Mouse (Mus musculus): ENCODE data around the gene Prr11. TPM values are rescaled to one million over a fixed set of nuclear protein-coding genes. Genes with fewer than 3 reads are reported as not detected.
A peak's percentile ranks its signal among the peaks of the same experiment; 100 is the strongest.

Gene Prr11
- total RNA-seq, 1 experiment from 2014 or later = 2.5 TPM

GRCm38 (mm10) chr11:87046968-87047367, 61.5 kb downstream of the Prr11 start:
- no peak for DNase-seq

GRCm38 (mm10) chr11:87043052-87043451, 65.5 kb downstream of the Prr11 start:
- DNase-seq = no peak

GRCm38 (mm10) chr11:87039307-87039963, 69.1 kb downstream of the Prr11 start:
- peak; percentile 57 for DNase-seq

Small RNA genes within 50 kb of the gene (microRNA-seq; reads per million reads assigned to microRNA genes)
- gene Mir301 = 264 to 355 reads per million in 2 experiments

Other genes starting within 250 kb of the Prr11 start
- 38.3 and 38.6 TPM in 2 replicates for gene Ypel2, start 115.0 kb downstream of the Prr11 start, total RNA-seq (2021)
- 4.3 and 4.8 TPM in 2 replicates for gene Gdpd1, start 34.6 kb downstream of the Prr11 start, total RNA-seq (2021)
- 16.2 and 19.6 TPM in 2 replicates for gene Smg8, start 21.9 kb downstream of the Prr11 start, total RNA-seq (2021)
- 8.3 and 8.6 TPM in 2 replicates for gene Ska2, start 526 bp upstream of the Prr11 start, total RNA-seq (2021)
- gene Trim37, start 18.4 kb upstream of the Prr11 start, total RNA-seq (2021) = 14.6 and 22.0 TPM in 2 replicates

Measured in adrenal gland, postnatal 25 days (tissue).